Mouse (Mus musculus): Measurements from ENCODE around the gene Cnpy3. TPM values are rescaled to one million over a fixed set of nuclear protein-coding genes. Genes with fewer than 3 reads are reported as not detected.

Cnpy3 gene
- polyA plus RNA-seq, 1 experiment, result 35.8 TPM

DNA sequence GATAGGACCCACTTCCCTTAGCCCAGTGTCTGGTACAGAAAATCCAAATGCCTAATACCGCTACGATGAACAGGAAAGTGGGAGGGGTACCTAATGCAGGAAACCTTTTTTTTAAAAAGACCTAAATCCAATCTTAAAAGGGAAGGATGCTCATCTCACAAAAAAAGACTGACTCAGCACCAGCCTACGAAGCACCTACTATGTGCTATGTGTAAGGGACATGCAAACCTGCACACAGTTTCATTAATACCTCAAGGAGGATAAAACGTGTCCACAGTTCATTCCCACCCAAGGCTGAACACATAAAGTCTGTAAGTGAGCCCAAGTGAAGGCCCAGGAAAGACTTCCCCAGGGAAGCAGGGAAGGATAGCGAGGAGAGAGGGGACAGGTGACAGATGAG, 49.5 kb downstream of the Cnpy3 start:
- no peak for TF ChIP-seq E2F4 (IDR thresholded peaks at IDR 0.05; ENCODE audit: insufficient read depth)
- TF ChIP-seq MAX (IDR thresholded peaks at IDR 0.05; ENCODE audit: low read depth), result no peak
- TF ChIP-seq POLR2AphosphoS2 (IDR thresholded peaks at IDR 0.05; ENCODE audit: insufficient read length, low read depth), result no peak
- TF ChIP-seq TCF12 (IDR thresholded peaks at IDR 0.05; ENCODE audit: insufficient read depth, poor library complexity, severe bottlenecking), result no peak
- no peak for TF ChIP-seq TCF3 (IDR thresholded peaks at IDR 0.05; ENCODE audit: insufficient read length, low read depth)
- TF ChIP-seq MYOD1 (IDR thresholded peaks at IDR 0.05; ENCODE audit: control insufficient read depth in 1 of 3, insufficient read length in 2 of 3, low read depth in 2 of 3), result no peak
- no peak for TF ChIP-seq CEBPB (IDR thresholded peaks at IDR 0.05; ENCODE audit: insufficient read depth, poor library complexity, severe bottlenecking)
- Histone ChIP-seq H3K79me2 (ENCODE audit: control insufficient read depth, insufficient read depth) (peaks cover 42% of the 10 kb centered on the region), H3K4me2 (ENCODE audit: low read depth) (peak overlapping the region; percentile 90), H3K36me3 (ENCODE audit: control insufficient read depth, insufficient read depth) (no peaks in the 10 kb centered on the region), H3ac (ENCODE audit: control insufficient read depth, insufficient read length) (no peak overlapping the region), H3K27me3 (ENCODE audit: control insufficient read depth, insufficient read depth, insufficient read length) (no peaks in the 10 kb centered on the region), H3K4me3 (peak overlapping the region; percentile 51)

DNA sequence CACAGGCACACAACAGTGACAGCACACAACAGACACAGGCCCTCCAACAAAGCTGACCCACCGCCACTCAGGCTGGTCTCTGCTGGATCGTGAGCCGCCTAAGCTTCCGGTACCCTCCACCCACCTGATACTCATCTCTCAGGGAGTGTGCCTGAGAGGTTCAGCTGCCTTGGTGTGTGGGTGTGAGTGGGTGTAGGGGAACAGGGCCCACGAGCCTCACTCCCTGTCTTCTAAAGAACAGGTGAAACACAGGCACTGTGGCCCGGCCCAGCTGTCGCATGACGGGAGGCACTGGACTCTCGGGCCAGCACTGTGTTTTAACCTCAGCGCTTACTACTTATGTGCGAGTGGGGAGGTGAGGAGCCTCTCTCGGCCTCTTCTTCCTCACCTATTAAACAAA, 49.9 kb downstream of the Cnpy3 start:
- Histone ChIP-seq H3ac (ENCODE audit: control insufficient read depth, insufficient read length) (no peak overlapping the region), H3K27me3 (ENCODE audit: control insufficient read depth, insufficient read depth, insufficient read length) (no peaks in the 10 kb centered on the region), H3K79me2 (ENCODE audit: control insufficient read depth, insufficient read depth) (peaks cover 46% of the 10 kb centered on the region), H3K4me3 (no peak overlapping the region), H3K4me2 (ENCODE audit: low read depth) (peak overlapping the region; percentile 90), H3K36me3 (ENCODE audit: control insufficient read depth, insufficient read depth) (no peaks in the 10 kb centered on the region)
- no peak for TF ChIP-seq POLR2AphosphoS2 (IDR thresholded peaks at IDR 0.05; ENCODE audit: insufficient read length, low read depth)
- TF ChIP-seq MYOD1 (IDR thresholded peaks at IDR 0.05; ENCODE audit: control insufficient read depth in 1 of 3, insufficient read length in 2 of 3, low read depth in 2 of 3), result peak in 2 of 3 experiments; percentile 80 to 88
- TF ChIP-seq TCF12 (IDR thresholded peaks at IDR 0.05; ENCODE audit: insufficient read depth, poor library complexity, severe bottlenecking), result no peak
- peak in 2 of 3 experiments; percentile 76 to 89 for TF ChIP-seq MYOG (IDR thresholded peaks at IDR 0.05; ENCODE audit: control insufficient read depth in 1 of 3, insufficient read depth in 1 of 3, insufficient read length in 2 of 3, low read depth in 2 of 3)

DNA sequence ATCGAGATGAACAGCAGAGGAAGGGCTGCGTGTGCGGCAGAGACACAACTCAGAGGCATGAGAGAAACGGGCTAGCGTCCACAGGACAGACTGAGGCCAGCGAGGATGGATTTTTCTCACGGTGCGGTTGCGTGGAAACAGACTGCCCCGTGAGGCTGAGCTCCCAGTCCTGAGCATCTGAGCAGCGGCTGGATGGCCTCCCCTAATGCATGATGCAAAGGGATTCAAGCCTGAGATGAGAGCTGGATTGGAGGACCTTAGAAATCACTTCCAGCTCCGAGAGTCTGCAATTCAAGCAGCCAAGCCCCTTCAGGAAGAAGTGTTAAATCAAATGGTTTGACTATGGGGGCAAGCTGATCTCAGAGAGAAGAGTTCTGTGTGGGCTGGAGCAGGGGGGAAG, 50.5 kb downstream of the Cnpy3 start:
- peak in 1 of 3 experiments; percentile 12 for TF ChIP-seq MYOG (IDR thresholded peaks at IDR 0.05; ENCODE audit: control insufficient read depth in 1 of 3, insufficient read depth in 1 of 3, insufficient read length in 2 of 3, low read depth in 2 of 3)
- no peak for TF ChIP-seq TCF12 (IDR thresholded peaks at IDR 0.05; ENCODE audit: insufficient read depth, poor library complexity, severe bottlenecking)
- TF ChIP-seq USF1 (IDR thresholded peaks at IDR 0.05; ENCODE audit: low read depth), result no peak
- Histone ChIP-seq H3K36me3 (ENCODE audit: control insufficient read depth, insufficient read depth) (no peaks in the 10 kb centered on the region), H3K4me2 (ENCODE audit: low read depth) (peak overlapping the region; percentile 25), H3K4me3 (no peak overlapping the region), H3K79me2 (ENCODE audit: control insufficient read depth, insufficient read depth) (peaks cover 49% of the 10 kb centered on the region), H3K27me3 (ENCODE audit: control insufficient read depth, insufficient read depth, insufficient read length) (no peaks in the 10 kb centered on the region), H3ac (ENCODE audit: control insufficient read depth, insufficient read length) (no peak overlapping the region)

DNA sequence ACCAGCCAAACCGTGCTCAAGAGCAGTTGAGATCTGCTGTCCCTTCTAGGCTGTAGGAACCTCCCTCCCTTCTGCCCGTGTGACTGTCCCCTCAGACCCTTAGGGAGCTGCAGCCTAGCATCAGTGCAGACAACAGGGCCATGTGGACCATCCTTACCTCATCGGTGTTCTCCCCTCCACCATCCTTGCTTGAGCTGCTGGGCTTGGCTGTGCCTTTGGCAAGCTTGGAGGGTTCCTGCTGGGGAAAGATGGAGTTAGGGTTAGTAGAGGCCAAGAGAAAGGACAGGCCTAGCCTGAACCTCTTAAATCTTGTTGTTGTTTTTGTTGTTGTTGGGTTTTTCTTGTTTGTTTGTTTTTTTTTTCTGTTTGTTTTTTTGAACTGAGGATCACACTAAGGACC, 52.1 kb downstream of the Cnpy3 start:
- no peak overlapping the region for H3K4me2 ChIP-seq (ENCODE audit: low read depth)
- H3K36me3 ChIP-seq (ENCODE audit: control insufficient read depth, insufficient read depth), result no peaks in the 10 kb centered on the region
- H3ac ChIP-seq (ENCODE audit: control insufficient read depth, insufficient read length), result no peak overlapping the region
- H3K27me3 ChIP-seq (ENCODE audit: control insufficient read depth, insufficient read depth, insufficient read length), result no peaks in the 10 kb centered on the region
- no peak overlapping the region for H3K4me3 ChIP-seq
- H3K79me2 ChIP-seq (ENCODE audit: control insufficient read depth, insufficient read depth), result peaks cover 57% of the 10 kb centered on the region
- TF ChIP-seq SRF (IDR thresholded peaks at IDR 0.05; ENCODE audit: control insufficient read depth, insufficient read length, low read depth) (no peak), MYOG (IDR thresholded peaks at IDR 0.05; ENCODE audit: control insufficient read depth in 1 of 3, insufficient read depth in 1 of 3, insufficient read length in 2 of 3, low read depth in 2 of 3) (no peak), CEBPB (IDR thresholded peaks at IDR 0.05; ENCODE audit: insufficient read depth, poor library complexity, severe bottlenecking) (no peak), E2F4 (IDR thresholded peaks at IDR 0.05; ENCODE audit: insufficient read depth) (no peak), POLR2A (IDR thresholded peaks at IDR 0.05; ENCODE audit: insufficient read length, low read depth) (no peak), MYOD1 (IDR thresholded peaks at IDR 0.05; ENCODE audit: control insufficient read depth in 1 of 3, insufficient read length in 2 of 3, low read depth in 2 of 3) (no peak), POLR2AphosphoS2 (IDR thresholded peaks at IDR 0.05; ENCODE audit: insufficient read length, low read depth) (no peak), TCF12 (IDR thresholded peaks at IDR 0.05; ENCODE audit: insufficient read depth, poor library complexity, severe bottlenecking) (no peak), TCF3 (IDR thresholded peaks at IDR 0.05; ENCODE audit: insufficient read length, low read depth) (no peak)

DNA sequence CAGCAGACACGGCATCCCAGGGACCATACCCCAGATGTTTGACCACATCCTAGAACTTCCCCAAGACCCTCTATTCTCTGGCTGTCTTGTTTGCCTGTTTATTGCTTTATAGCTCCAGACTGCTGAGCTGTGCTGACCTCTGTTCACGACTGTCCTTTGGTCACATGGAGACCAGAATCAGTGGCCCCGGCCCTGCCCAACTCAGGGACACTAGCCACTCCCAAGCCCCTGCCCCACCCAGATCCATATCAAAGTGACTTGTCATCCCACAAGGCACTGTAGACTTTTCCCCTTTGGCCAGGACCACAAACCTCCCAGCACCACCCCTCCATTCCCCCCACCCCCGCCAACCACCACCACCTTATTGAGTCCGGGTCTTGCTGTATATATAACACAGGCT, 52.8 kb downstream of the Cnpy3 start:
- TF ChIP-seq USF1 (IDR thresholded peaks at IDR 0.05; ENCODE audit: low read depth), result no peak
- no peak for TF ChIP-seq SRF (IDR thresholded peaks at IDR 0.05; ENCODE audit: control insufficient read depth, insufficient read length, low read depth)
- no peak for TF ChIP-seq TCF12 (IDR thresholded peaks at IDR 0.05; ENCODE audit: insufficient read depth, poor library complexity, severe bottlenecking)
- no peak for TF ChIP-seq MYOG (IDR thresholded peaks at IDR 0.05; ENCODE audit: control insufficient read depth in 1 of 3, insufficient read depth in 1 of 3, insufficient read length in 2 of 3, low read depth in 2 of 3)
- no peak for TF ChIP-seq CEBPB (IDR thresholded peaks at IDR 0.05; ENCODE audit: insufficient read depth, poor library complexity, severe bottlenecking)
- no peak for TF ChIP-seq REST (IDR thresholded peaks at IDR 0.05; ENCODE audit: insufficient read depth, insufficient read length)
- TF ChIP-seq POLR2AphosphoS2 (IDR thresholded peaks at IDR 0.05; ENCODE audit: insufficient read length, low read depth), result no peak
- no peak for TF ChIP-seq MYOD1 (IDR thresholded peaks at IDR 0.05; ENCODE audit: control insufficient read depth in 1 of 3, insufficient read length in 2 of 3, low read depth in 2 of 3)
- no peak for TF ChIP-seq MAX (IDR thresholded peaks at IDR 0.05; ENCODE audit: low read depth)
- no peak for TF ChIP-seq TCF3 (IDR thresholded peaks at IDR 0.05; ENCODE audit: insufficient read length, low read depth)
- TF ChIP-seq POLR2A (IDR thresholded peaks at IDR 0.05; ENCODE audit: insufficient read length, low read depth), result no peak
- TF ChIP-seq E2F4 (IDR thresholded peaks at IDR 0.05; ENCODE audit: insufficient read depth), result no peak
- no peak overlapping the region for H3ac ChIP-seq (ENCODE audit: control insufficient read depth, insufficient read length)
- no peaks in the 10 kb centered on the region for H3K36me3 ChIP-seq (ENCODE audit: control insufficient read depth, insufficient read depth)
- peaks cover 55% of the 10 kb centered on the region for H3K79me2 ChIP-seq (ENCODE audit: control insufficient read depth, insufficient read depth)
- H3K4me3 ChIP-seq, result no peak overlapping the region
- H3K27me3 ChIP-seq (ENCODE audit: control insufficient read depth, insufficient read depth, insufficient read length), result no peaks in the 10 kb centered on the region
- H3K4me2 ChIP-seq (ENCODE audit: low read depth), result no peak overlapping the region

Data from myocyte (in vitro differentiated cells).